Mouse (Mus musculus): ENCODE results near the gene Mcm9.
"Not testable (repeated sequence)": the region's sequence is repeated elsewhere in the genome, so short reads cannot be mapped to it uniquely, and the experiment has no call there.

Mcm9 gene

DNA sequence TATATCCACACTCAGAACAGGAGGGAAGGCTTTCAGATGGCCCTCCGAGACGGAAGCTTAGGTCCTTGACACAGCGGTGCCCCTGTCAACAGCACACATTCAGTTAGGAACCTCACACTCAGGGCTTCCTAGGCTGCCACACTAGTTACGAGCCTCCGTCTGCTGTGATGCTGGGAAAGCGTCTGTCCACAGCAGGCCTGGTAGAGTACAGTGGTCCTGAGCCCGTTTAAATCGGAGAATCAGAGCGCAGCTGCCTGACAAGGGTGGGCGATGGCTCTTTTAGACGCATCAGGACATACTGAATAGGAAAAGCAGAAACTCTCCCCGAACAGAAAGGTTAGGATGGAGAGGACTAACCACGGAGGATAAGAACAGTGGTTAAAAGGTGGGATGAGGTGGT is 127.8 kb downstream of the Mcm9 start:
- DNase-seq (ENCODE audit: low spot score in 2 of 2): no peak

DNA sequence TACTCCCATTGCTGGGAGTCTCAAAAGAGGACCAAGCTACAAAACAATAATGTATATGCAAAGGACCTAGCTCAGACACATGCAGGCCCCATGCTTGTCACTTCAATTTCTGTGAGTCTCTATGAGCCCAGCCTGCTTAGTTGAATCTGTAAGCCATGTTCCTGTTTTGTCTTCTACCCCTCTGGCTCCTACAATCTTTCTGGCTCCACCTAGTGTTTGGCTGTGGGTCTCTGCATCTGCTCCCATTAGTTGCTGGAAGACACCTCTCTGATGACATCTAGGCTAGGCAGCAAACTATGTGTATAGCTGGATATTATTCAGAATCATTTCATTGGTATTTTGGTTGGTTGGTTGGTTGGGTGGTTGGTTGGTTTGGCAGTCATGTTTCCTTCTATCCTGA is 130.7 kb downstream of the Mcm9 start:
- no peak for DNase-seq (ENCODE audit: low spot score in 2 of 2)

DNA sequence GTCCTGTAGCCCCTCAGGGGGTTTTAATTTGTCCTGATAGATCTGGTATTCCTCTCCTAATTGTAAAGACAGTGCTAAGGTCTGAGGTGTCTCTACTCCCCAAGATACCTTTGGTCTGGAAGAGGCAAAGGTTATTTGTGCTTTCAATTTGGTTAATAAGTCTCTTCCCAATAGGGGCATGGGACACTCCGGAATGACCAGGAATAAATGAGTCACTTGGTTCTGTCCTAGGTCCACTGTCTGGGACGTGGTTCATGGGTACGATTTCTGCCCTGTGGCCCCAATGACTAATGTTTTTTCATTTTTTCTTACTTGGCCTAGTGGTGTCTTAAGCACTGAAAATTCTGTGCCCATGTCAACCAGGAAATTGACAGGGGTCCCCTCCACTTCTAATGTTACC is 134.9 kb downstream of the Mcm9 start:
- not testable (repeated sequence) for DNase-seq (ENCODE audit: low spot score in 2 of 2)

DNA sequence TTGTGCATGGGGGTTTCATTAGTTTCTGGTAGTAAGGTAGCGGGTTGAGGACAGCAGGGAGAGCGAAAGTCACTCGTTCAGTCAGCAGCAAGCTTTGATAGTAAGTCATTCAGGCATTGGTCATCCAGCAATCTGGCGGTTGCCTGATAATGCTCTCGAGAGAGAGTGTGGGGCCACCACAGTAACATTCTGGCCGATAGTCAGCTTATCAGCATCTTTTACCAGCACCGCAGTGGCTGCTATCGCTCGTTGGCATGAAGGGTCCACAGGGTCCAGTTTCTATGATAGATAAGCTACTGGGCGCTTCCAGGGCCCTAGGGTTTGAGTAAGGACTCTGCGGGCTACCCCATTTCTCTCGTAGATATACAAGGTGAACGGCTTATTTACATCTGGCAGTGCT is 136.3 kb downstream of the Mcm9 start:
- DNase-seq (ENCODE audit: low spot score in 2 of 2): no peak

All from spleen, postnatal 4 days (tissue).